Mouse (Mus musculus) midbrain, embryonic 13.5 days (tissue): ENCODE data around the gene Cabp7. TPM values are rescaled to one million over a fixed set of nuclear protein-coding genes. Genes with fewer than 3 reads are reported as not detected.
A peak's percentile ranks its signal among the peaks of the same experiment; 100 is the strongest.
"Not testable (repeated sequence)": the region's sequence is repeated elsewhere in the genome, so short reads cannot be mapped to it uniquely, and the experiment has no call there.

Experiments used
- ATAC-seq: fragments of 200-750 bp; cut with Nextera tagmentation; 2 replicates; pipeline ENCODE4 v1.8.0; 2017; ENCODE audit warnings: mild to moderate bottlenecking, moderate TSS enrichment, moderate library complexity
- H3K27ac ChIP-seq: fragments of 300-500 bp; sonication (generic); 2 replicates; pipeline ENCODE4 v1.5.1; 2015; ENCODE audit warnings: inconsistent platforms, mild to moderate bottlenecking, moderate library complexity
- H3K27me3 ChIP-seq: fragments of 300-500 bp; sonication (generic); 2 replicates; pipeline ENCODE4 v1.6.1; 2015; ENCODE audit warnings: mild to moderate bottlenecking, inconsistent platforms
- H3K36me3 ChIP-seq: fragments of 300-500 bp; sonication (generic); 2 replicates; pipeline ENCODE4 v1.6.1; 2015; ENCODE audit warnings: mild to moderate bottlenecking, inconsistent platforms
- H3K4me1 ChIP-seq: fragments of 300-500 bp; sonication (generic); replicated peaks from 2 replicates; pipeline ENCODE4 v1.6.1; 2015; ENCODE audit warnings: inconsistent platforms
- H3K4me2 ChIP-seq: fragments of 300-500 bp; sonication (generic); replicated peaks from 2 replicates; pipeline ENCODE4 v1.6.1; 2015; ENCODE audit warnings: moderate library complexity, mild to moderate bottlenecking, inconsistent platforms
- H3K4me3 ChIP-seq: fragments of 300-500 bp; sonication (generic); replicated peaks from 2 replicates; pipeline ENCODE4 v1.5.1; 2015; ENCODE audit warnings: mild to moderate bottlenecking, inconsistent platforms
- H3K9ac ChIP-seq: fragments of 300-500 bp; sonication (generic); replicated peaks from 2 replicates; pipeline ENCODE4 v1.6.1; 2015; ENCODE audit warnings: mild to moderate bottlenecking, inconsistent platforms
- H3K9me3 ChIP-seq: fragments of 300-500 bp; sonication (generic); 2 replicates; pipeline ENCODE4 v1.6.1; 2016; ENCODE audit warnings: mild to moderate bottlenecking, inconsistent platforms
- WGBS: fragments of 180-500 bp; shearing (Covaris S2); methylation state at CpG from one replicate; pipeline ENCODE4 v1.1.7; 2015; 5-methylcytosine and 5-hydroxymethylcytosine counted together
- polyA plus RNA-seq: library from polyadenylated mRNA; unstranded; fragments of >200 nt; fragmentation: Nextera tagmentation; extraction: Ambion mirVana; gene quantifications from 2 replicates; pipeline ENCODE4 v1.2.1, GENCODE M21; 2015

The Cabp7 gene
- polyA plus RNA-seq, 1 experiment from 2014 or later, result 0.69 TPM

GRCm38 (mm10) chr11:4720900-4721580 is 25.5 kb downstream of the Cabp7 start:
- Histone ChIP-seq H3K27me3 (no peaks in the 10 kb centered on the region), H3K4me3 (no peak overlapping the region), H3K9me3 (no peaks in the 10 kb centered on the region), H3K4me2 (no peak overlapping the region), H3K9ac (no peak overlapping the region), H3K36me3 (peaks cover 35% of the 10 kb centered on the region), H3K4me1 (peaks cover 5% of the 10 kb centered on the region; the same call in 1 of the 2 replicates), H3K27ac (no peak overlapping the region)
- ATAC-seq, result no peak
- WGBS, result 49% methylated on average over 7 of the region's 7 CpGs

- Histone ChIP-seq H3K27me3 (no peaks in the 10 kb centered on the region), H3K36me3 (peaks cover 29% of the 10 kb centered on the region), H3K4me3 (no peak overlapping the region), H3K4me2 (no peak overlapping the region), H3K4me1 (peaks cover 5% of the 10 kb centered on the region; the same call in 1 of the 2 replicates), H3K27ac (no peak overlapping the region), H3K9me3 (no peaks in the 10 kb centered on the region), H3K9ac (no peak overlapping the region)
- no peak for ATAC-seq
- 59% methylated on average over 11 of the region's 11 CpGs for WGBS
These were observed 26.2 kb downstream of the Cabp7 start for GRCm38 (mm10) chr11:4720393-4720792.

- H3K9ac ChIP-seq, result no peak overlapping the region
- no peaks in the 10 kb centered on the region for H3K9me3 ChIP-seq
- H3K4me3 ChIP-seq, result no peak overlapping the region
- no peak overlapping the region for H3K4me2 ChIP-seq
- peaks cover 26% of the 10 kb centered on the region for H3K36me3 ChIP-seq
- H3K4me1 ChIP-seq, result peaks cover 5% of the 10 kb centered on the region; the same call in 1 of the 2 replicates
- no peaks in the 10 kb centered on the region for H3K27me3 ChIP-seq
- no peak overlapping the region for H3K27ac ChIP-seq
- ATAC-seq, result no peak
- WGBS, result 91% methylated on average over 9 of the region's 9 CpGs
These were observed 26.6 kb downstream of the Cabp7 start for GRCm38 (mm10) chr11:4719961-4720360.

GRCm38 (mm10) chr11:4718548-4718947 is 28.0 kb downstream of the Cabp7 start:
- no peak overlapping the region for H3K9ac ChIP-seq
- H3K4me1 ChIP-seq, result peaks cover 5% of the 10 kb centered on the region; the same call in 1 of the 2 replicates
- peaks cover 12% of the 10 kb centered on the region for H3K36me3 ChIP-seq
- 87% methylated on average over 5 of the region's 5 CpGs for WGBS
- H3K27ac ChIP-seq, result no peak overlapping the region
- ATAC-seq, result no peak
- H3K4me2 ChIP-seq, result no peak overlapping the region
- H3K9me3 ChIP-seq, result no peaks in the 10 kb centered on the region
- no peak overlapping the region for H3K4me3 ChIP-seq
- H3K27me3 ChIP-seq, result no peaks in the 10 kb centered on the region

GRCm38 (mm10) chr11:4716530-4717236 is 29.9 kb downstream of the Cabp7 start:
- Histone ChIP-seq H3K9ac (no peak overlapping the region), H3K4me3 (no peak overlapping the region), H3K27me3 (no peaks in the 10 kb centered on the region), H3K36me3 (no peaks in the 10 kb centered on the region), H3K27ac (no peak overlapping the region), H3K4me1 (peaks cover 5% of the 10 kb centered on the region; the same call in 1 of the 2 replicates), H3K9me3 (no peaks in the 10 kb centered on the region), H3K4me2 (no peak overlapping the region)
- WGBS, result 93% methylated on average over 5 of the region's 5 CpGs
- ATAC-seq, result no peak

- H3K4me3 ChIP-seq, result no peak overlapping the region
- ATAC-seq, result no peak
- no peaks in the 10 kb centered on the region for H3K36me3 ChIP-seq
- no peaks in the 10 kb centered on the region for H3K27me3 ChIP-seq
- H3K9me3 ChIP-seq, result no peaks in the 10 kb centered on the region
- no peaks in the 10 kb centered on the region for H3K4me1 ChIP-seq
- H3K27ac ChIP-seq, result no peak overlapping the region
- H3K9ac ChIP-seq, result no peak overlapping the region
- 83% methylated on average over 4 of the region's 4 CpGs for WGBS
- no peak overlapping the region for H3K4me2 ChIP-seq
These were observed 31.0 kb downstream of the Cabp7 start for GRCm38 (mm10) chr11:4715596-4715995.

- H3K36me3 ChIP-seq, result no peaks in the 10 kb centered on the region
- 92% methylated on average over 4 of the region's 4 CpGs for WGBS
- no peaks in the 10 kb centered on the region for H3K4me1 ChIP-seq
- H3K9ac ChIP-seq, result no peak overlapping the region
- no peaks in the 10 kb centered on the region for H3K27me3 ChIP-seq
- H3K9me3 ChIP-seq, result no peaks in the 10 kb centered on the region
- H3K27ac ChIP-seq, result no peak overlapping the region
- no peak overlapping the region for H3K4me3 ChIP-seq
- H3K4me2 ChIP-seq, result no peak overlapping the region
- no peak for ATAC-seq
These were observed 31.9 kb downstream of the Cabp7 start for GRCm38 (mm10) chr11:4714727-4715126.

- Histone ChIP-seq H3K27ac (no peak overlapping the region), H3K4me3 (no peak overlapping the region), H3K9me3 (no peaks in the 10 kb centered on the region), H3K9ac (no peak overlapping the region), H3K4me1 (no peaks in the 10 kb centered on the region), H3K4me2 (no peak overlapping the region), H3K27me3 (no peaks in the 10 kb centered on the region), H3K36me3 (no peaks in the 10 kb centered on the region)
- ATAC-seq, result no peak
These were observed 33.8 kb downstream of the Cabp7 start for GRCm38 (mm10) chr11:4712822-4713221.

- H3K27me3 ChIP-seq, H3K4me1 ChIP-seq, H3K4me3 ChIP-seq, H3K36me3 ChIP-seq, ATAC-seq, H3K9me3 ChIP-seq, H3K27ac ChIP-seq, H3K9ac ChIP-seq, H3K4me2 ChIP-seq: not testable (repeated sequence)
- WGBS, result 82% methylated on average over 4 of the region's 4 CpGs
These were observed 36.4 kb downstream of the Cabp7 start for GRCm38 (mm10) chr11:4710188-4710587.

- peak overlapping the region; percentile 78 for H3K4me3 ChIP-seq
- 6% methylated on average over 4 of the region's 4 CpGs for WGBS
- ATAC-seq, result no peak
- H3K27ac ChIP-seq, result no peak overlapping the region
- no peaks in the 10 kb centered on the region for H3K27me3 ChIP-seq
- peak overlapping the region; percentile 78 for H3K4me2 ChIP-seq
- H3K9me3 ChIP-seq, result no peaks in the 10 kb centered on the region
- H3K9ac ChIP-seq, result peak overlapping the region; percentile 71
- peaks cover 14% of the 10 kb centered on the region for H3K36me3 ChIP-seq
- peaks cover 18% of the 10 kb centered on the region for H3K4me1 ChIP-seq
These were observed 41.4 kb downstream of the Cabp7 start for GRCm38 (mm10) chr11:4705178-4705577.

- H3K4me3 ChIP-seq, result peak within 1 kb of the TSS; percentile 78
- under 1% methylated on average over 47 of the region's 47 CpGs for WGBS
- peak within 1 kb of the TSS; percentile 26; the same call in 1 of the 2 replicates for H3K27ac ChIP-seq
- H3K27me3 ChIP-seq, result no peaks in the 10 kb centered on the region
- no peaks in the 10 kb centered on the region for H3K9me3 ChIP-seq
- peaks cover 18% of the 10 kb centered on the region for H3K4me1 ChIP-seq
- H3K9ac ChIP-seq, result peak within 1 kb of the TSS; percentile 81
- ATAC-seq, result peak; percentile 98
- peaks cover 14% of the 10 kb centered on the region for H3K36me3 ChIP-seq
- H3K4me2 ChIP-seq, result peak within 1 kb of the TSS; percentile 78
These were observed 42.3 kb downstream of the Cabp7 start, which contains the start of the genes Uqcr10 and Zmat5 for GRCm38 (mm10) chr11:4704072-4704964. Uqcr10 (minus strand) TSS chr11:4704342. Zmat5 (plus strand) TSS chr11:4704678.
